Mouse (Mus musculus): Measurements from ENCODE around the gene Ampd3. TPM values are rescaled to one million over a fixed set of nuclear protein-coding genes. Genes with fewer than 3 reads are reported as not detected.

Ampd3 gene
- total RNA-seq (2014; fragmentation: Nextera tagmentation) (64.1 and 69.5 TPM in 2 replicates), total RNA-seq (2017) (21.8 and 26.0 TPM in 2 replicates), polyA plus RNA-seq (2012) (10.7 and 13.1 TPM in 2 replicates)

DNA sequence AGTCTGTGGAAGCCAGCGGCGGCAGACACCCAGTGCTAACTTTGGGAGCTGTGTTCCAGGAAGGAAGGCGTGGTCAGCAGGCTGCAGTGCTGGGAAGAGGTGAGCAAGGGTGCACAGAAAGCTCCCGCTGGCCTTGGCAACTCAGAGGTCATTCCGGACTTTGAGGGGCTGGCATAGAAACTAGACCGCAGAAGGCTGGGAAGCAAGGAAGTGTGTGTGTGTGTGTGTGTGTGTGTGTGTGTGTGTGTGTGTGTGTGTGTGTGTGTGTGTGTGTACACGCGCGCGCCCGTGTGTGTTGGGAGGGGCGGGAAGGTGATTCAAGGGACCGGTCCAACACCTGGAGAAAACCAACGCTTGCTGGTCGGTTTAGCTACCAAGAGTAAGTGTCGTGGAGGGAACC, at the start of gene Ampd3:
Gene Ampd3, plus strand, starts transcription at position 206 of the 400 bp plus-strand sequence.
- H3K27me3 ChIP-seq (ENCODE audit: insufficient read depth, low read length) = peaks cover 4% of the 10 kb centered on the region
- H3K4me3 ChIP-seq (ENCODE audit: low read depth, low read length) = peak within 1 kb of the TSS; percentile 75
- no peak for TF ChIP-seq GATA1 (IDR thresholded peaks at IDR 0.05; ENCODE audit: borderline replicate concordance, low read length)
- no peak for TF ChIP-seq TAL1 (conservative IDR thresholded peaks at IDR 0.05; ENCODE audit: low read depth, low read length)
- TF ChIP-seq GATA2 (IDR thresholded peaks at IDR 0.05; ENCODE audit: borderline replicate concordance, low read depth, low read length) = no peak
- TF ChIP-seq CTCF (IDR thresholded peaks at IDR 0.05; ENCODE audit: low read depth, low read length) = no peak
- TF ChIP-seq POLR2AphosphoS5 (IDR thresholded peaks at IDR 0.05; ENCODE audit: insufficient replicate concordance, low read depth, low read length) = no peak
- H3K36me3 ChIP-seq (replicated peaks) = peaks cover 2% of the 10 kb centered on the region
- no peaks in the 10 kb centered on the region for H3K9me3 ChIP-seq (replicated peaks)
- ATAC-seq (ENCODE audit: extremely low read depth, insufficient number of reproducible peaks, low FRiP score, poor library complexity, severe bottlenecking) (no peak), DNase-seq (ENCODE audit: low spot score) (no peak)
- H3K4me1 ChIP-seq (ENCODE audit: insufficient read depth, low read depth, low read length) = peaks cover 50% of the 10 kb centered on the region

DNA sequence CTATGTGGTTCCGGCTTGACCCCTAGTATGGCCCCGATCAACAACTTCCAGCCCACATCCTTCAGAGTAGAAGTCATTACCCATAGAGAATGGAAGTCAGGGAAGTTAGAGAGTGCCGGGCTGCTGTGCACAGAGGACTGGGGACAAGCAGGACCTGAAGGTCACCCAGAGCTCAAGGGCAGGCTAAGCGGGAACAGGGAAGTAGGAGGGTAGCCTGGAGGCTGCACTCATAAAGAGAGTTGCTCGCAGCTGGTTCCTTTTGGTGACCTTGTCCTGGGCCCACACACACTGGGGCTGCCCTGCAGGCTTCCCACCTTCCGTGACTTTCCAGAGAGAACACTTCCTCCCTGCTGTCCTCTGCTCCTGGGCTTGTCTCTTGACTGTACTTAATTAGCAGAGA, 49.5 kb upstream of the Ampd3 start:
- no peaks in the 10 kb centered on the region for H3K9me3 ChIP-seq (replicated peaks)
- DNase-seq (ENCODE audit: low spot score) (no peak), ATAC-seq (ENCODE audit: extremely low read depth, insufficient number of reproducible peaks, low FRiP score, poor library complexity, severe bottlenecking) (no peak)
- no peak overlapping the region for H3K4me3 ChIP-seq (ENCODE audit: low read depth, low read length)
- TF ChIP-seq CTCF (IDR thresholded peaks at IDR 0.05; ENCODE audit: low read depth, low read length) = no peak
- no peak for TF ChIP-seq GATA2 (IDR thresholded peaks at IDR 0.05; ENCODE audit: borderline replicate concordance, low read depth, low read length)
- no peak for TF ChIP-seq POLR2AphosphoS5 (IDR thresholded peaks at IDR 0.05; ENCODE audit: insufficient replicate concordance, low read depth, low read length)
- no peak for TF ChIP-seq GATA1 (IDR thresholded peaks at IDR 0.05; ENCODE audit: borderline replicate concordance, low read length)
- TF ChIP-seq TAL1 (conservative IDR thresholded peaks at IDR 0.05; ENCODE audit: low read depth, low read length) = no peak
- no peaks in the 10 kb centered on the region for H3K36me3 ChIP-seq (replicated peaks)
- H3K27me3 ChIP-seq (ENCODE audit: insufficient read depth, low read length) = peaks cover 26% of the 10 kb centered on the region
- H3K4me1 ChIP-seq (ENCODE audit: insufficient read depth, low read depth, low read length) = no peaks in the 10 kb centered on the region

DNA sequence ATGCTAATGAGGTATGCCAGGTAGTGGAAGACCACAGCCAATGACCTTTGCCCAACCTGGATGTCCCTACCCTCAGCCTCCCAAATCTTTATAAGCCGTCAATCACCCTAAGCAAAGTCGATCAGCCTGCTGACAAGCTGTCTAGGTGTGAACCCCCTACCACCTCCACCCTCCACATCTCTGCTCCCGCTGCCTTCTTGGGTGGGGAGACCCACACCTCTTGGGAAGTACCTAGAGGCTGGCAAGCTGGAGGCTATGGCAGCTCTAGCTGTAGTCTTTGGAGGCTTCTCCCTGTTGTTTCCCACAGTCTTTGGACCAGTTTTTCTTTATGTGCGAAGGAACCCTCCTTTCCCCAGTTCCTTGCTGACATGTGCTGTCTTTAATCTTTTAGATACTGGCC, 48.1 kb upstream of the Ampd3 start:
- no peaks in the 10 kb centered on the region for H3K9me3 ChIP-seq (replicated peaks)
- DNase-seq (ENCODE audit: low spot score) = no peak
- H3K36me3 ChIP-seq (replicated peaks) = no peaks in the 10 kb centered on the region
- H3K4me3 ChIP-seq (ENCODE audit: low read depth, low read length) = no peak overlapping the region
- TF ChIP-seq CTCF (IDR thresholded peaks at IDR 0.05; ENCODE audit: low read depth, low read length) (no peak), POLR2AphosphoS5 (IDR thresholded peaks at IDR 0.05; ENCODE audit: insufficient replicate concordance, low read depth, low read length) (no peak)
- no peaks in the 10 kb centered on the region for H3K4me1 ChIP-seq (ENCODE audit: insufficient read depth, low read depth, low read length)
- peaks cover 29% of the 10 kb centered on the region for H3K27me3 ChIP-seq (ENCODE audit: insufficient read depth, low read length)
- no peak for ATAC-seq (ENCODE audit: extremely low read depth, insufficient number of reproducible peaks, low FRiP score, poor library complexity, severe bottlenecking)

DNA sequence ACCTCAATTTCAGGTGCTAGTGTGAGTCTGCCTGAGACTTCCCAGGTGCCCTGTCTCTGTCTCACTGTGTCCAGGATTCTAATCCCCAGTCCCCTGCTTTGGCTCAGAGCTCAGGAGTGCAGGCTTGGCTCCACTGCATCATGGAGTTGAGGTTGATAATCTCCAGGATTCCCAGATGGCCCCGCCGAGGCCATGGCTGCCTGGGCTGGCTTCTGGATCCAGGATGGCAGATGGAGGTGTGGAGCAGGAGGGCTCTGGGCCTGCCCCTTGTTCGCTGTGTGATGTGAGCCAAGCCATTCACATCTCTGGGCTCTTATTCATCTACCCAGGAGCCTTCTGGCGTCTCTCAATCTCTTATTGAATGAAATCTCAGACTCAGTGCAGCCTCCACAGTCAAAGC, 45.8 kb upstream of the Ampd3 start:
- ATAC-seq (ENCODE audit: extremely low read depth, insufficient number of reproducible peaks, low FRiP score, poor library complexity, severe bottlenecking) (no peak), DNase-seq (ENCODE audit: low spot score) (no peak)
- Histone ChIP-seq H3K4me1 (ENCODE audit: insufficient read depth, low read depth, low read length) (no peaks in the 10 kb centered on the region), H3K27me3 (ENCODE audit: insufficient read depth, low read length) (peaks cover 25% of the 10 kb centered on the region), H3K9me3 (replicated peaks) (no peaks in the 10 kb centered on the region), H3K4me3 (ENCODE audit: low read depth, low read length) (no peak overlapping the region), H3K36me3 (replicated peaks) (no peaks in the 10 kb centered on the region)
- TF ChIP-seq GATA2 (IDR thresholded peaks at IDR 0.05; ENCODE audit: borderline replicate concordance, low read depth, low read length) = no peak
- no peak for TF ChIP-seq GATA1 (IDR thresholded peaks at IDR 0.05; ENCODE audit: borderline replicate concordance, low read length)
- no peak for TF ChIP-seq CTCF (IDR thresholded peaks at IDR 0.05; ENCODE audit: low read depth, low read length)
- TF ChIP-seq POLR2AphosphoS5 (IDR thresholded peaks at IDR 0.05; ENCODE audit: insufficient replicate concordance, low read depth, low read length) = no peak
- TF ChIP-seq TAL1 (conservative IDR thresholded peaks at IDR 0.05; ENCODE audit: low read depth, low read length) = no peak

DNA sequence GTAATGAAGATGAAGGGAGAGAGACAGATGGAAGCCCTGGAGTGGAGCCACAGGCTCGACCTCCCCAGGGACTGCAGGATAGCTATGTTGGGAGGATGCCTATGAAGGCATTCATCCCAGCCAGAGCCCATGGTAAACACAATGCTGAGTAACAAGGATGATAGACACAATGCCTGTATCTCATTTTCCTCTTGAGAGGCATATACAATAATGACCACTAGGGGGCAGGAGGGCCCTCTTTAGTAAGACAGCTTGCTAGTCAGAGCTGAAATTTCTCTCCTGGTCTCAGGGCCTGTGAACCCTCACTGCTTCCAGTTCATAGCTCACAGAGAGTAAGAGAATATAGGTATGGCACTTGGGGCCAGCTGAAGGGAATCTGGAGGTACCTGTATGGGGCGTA, 41.0 kb upstream of the Ampd3 start:
- Histone ChIP-seq H3K4me1 (ENCODE audit: insufficient read depth, low read depth, low read length) (no peaks in the 10 kb centered on the region), H3K4me3 (ENCODE audit: low read depth, low read length) (no peak overlapping the region), H3K9me3 (replicated peaks) (no peaks in the 10 kb centered on the region), H3K36me3 (replicated peaks) (no peaks in the 10 kb centered on the region), H3K27me3 (ENCODE audit: insufficient read depth, low read length) (peaks cover 28% of the 10 kb centered on the region)
- DNase-seq (ENCODE audit: low spot score) (peak; percentile 43), ATAC-seq (ENCODE audit: extremely low read depth, insufficient number of reproducible peaks, low FRiP score, poor library complexity, severe bottlenecking) (peak; percentile 22; the same call in 1 of the 2 replicates)
- peak; percentile 64 for TF ChIP-seq CTCF (IDR thresholded peaks at IDR 0.05; ENCODE audit: low read depth, low read length)
- no peak for TF ChIP-seq GATA1 (IDR thresholded peaks at IDR 0.05; ENCODE audit: borderline replicate concordance, low read length)

DNA sequence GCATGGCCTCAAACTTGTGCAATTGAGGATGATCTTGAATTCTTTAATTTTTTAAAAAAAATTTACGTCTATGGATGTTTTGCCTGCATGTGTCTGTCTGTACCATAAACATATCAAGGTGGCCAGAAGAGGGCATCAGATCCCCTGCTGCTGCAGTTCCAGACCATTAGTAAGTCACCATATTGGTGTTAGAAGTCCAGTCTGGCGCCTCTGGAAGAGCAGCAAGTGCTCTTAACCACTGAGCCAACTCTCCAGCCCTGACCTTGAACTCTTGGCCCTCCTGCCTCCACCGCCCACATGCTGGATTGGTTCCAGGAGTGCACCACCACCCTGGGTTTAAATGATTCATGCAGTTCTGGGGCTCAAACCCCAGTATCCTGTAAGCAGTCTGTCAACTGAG, 39.1 kb upstream of the Ampd3 start:
- no peaks in the 10 kb centered on the region for H3K9me3 ChIP-seq (replicated peaks)
- TF ChIP-seq POLR2AphosphoS5 (IDR thresholded peaks at IDR 0.05; ENCODE audit: insufficient replicate concordance, low read depth, low read length) (no peak), TAL1 (conservative IDR thresholded peaks at IDR 0.05; ENCODE audit: low read depth, low read length) (no peak), GATA1 (IDR thresholded peaks at IDR 0.05; ENCODE audit: borderline replicate concordance, low read length) (no peak), GATA2 (IDR thresholded peaks at IDR 0.05; ENCODE audit: borderline replicate concordance, low read depth, low read length) (no peak), CTCF (IDR thresholded peaks at IDR 0.05; ENCODE audit: low read depth, low read length) (no peak)
- H3K36me3 ChIP-seq (replicated peaks) = no peaks in the 10 kb centered on the region
- no peak overlapping the region for H3K4me3 ChIP-seq (ENCODE audit: low read depth, low read length)
- H3K4me1 ChIP-seq (ENCODE audit: insufficient read depth, low read depth, low read length) = no peaks in the 10 kb centered on the region
- ATAC-seq (ENCODE audit: extremely low read depth, insufficient number of reproducible peaks, low FRiP score, poor library complexity, severe bottlenecking) = no peak; the same call in 1 of the 2 replicates
- H3K27me3 ChIP-seq (ENCODE audit: insufficient read depth, low read length) = peaks cover 35% of the 10 kb centered on the region
- DNase-seq (ENCODE audit: low spot score) = no peak

DNA sequence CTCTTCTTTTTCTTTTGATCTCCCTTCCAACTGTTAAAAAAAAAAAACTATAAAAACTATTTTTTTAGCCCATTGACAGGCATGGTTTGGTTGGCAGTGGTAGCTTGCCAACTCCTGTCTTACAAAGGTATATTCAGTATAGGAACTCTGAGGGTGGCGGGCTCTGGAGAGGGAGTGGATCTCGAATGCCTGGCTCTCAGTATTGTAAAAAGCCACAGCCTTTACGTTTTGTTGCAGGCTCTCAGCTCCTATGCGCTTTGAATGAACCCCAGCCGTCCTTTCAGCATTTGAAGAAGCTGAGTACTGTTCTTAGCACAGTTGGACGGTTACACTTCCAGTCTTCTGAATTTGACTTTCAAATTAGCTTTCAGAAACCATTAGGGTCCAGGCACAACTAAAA, 38.7 kb upstream of the Ampd3 start:
- no peaks in the 10 kb centered on the region for H3K36me3 ChIP-seq (replicated peaks)
- H3K4me1 ChIP-seq (ENCODE audit: insufficient read depth, low read depth, low read length) = no peaks in the 10 kb centered on the region
- DNase-seq (ENCODE audit: low spot score) (no peak), ATAC-seq (ENCODE audit: extremely low read depth, insufficient number of reproducible peaks, low FRiP score, poor library complexity, severe bottlenecking) (no peak)
- peaks cover 37% of the 10 kb centered on the region for H3K27me3 ChIP-seq (ENCODE audit: insufficient read depth, low read length)
- no peak overlapping the region for H3K4me3 ChIP-seq (ENCODE audit: low read depth, low read length)
- H3K9me3 ChIP-seq (replicated peaks) = no peaks in the 10 kb centered on the region
- TF ChIP-seq GATA1 (IDR thresholded peaks at IDR 0.05; ENCODE audit: borderline replicate concordance, low read length) = no peak

Data from G1E (cell line).